Mouse (Mus musculus): ENCODE measurements around the gene Plppr2.

Plppr2 gene

DNA sequence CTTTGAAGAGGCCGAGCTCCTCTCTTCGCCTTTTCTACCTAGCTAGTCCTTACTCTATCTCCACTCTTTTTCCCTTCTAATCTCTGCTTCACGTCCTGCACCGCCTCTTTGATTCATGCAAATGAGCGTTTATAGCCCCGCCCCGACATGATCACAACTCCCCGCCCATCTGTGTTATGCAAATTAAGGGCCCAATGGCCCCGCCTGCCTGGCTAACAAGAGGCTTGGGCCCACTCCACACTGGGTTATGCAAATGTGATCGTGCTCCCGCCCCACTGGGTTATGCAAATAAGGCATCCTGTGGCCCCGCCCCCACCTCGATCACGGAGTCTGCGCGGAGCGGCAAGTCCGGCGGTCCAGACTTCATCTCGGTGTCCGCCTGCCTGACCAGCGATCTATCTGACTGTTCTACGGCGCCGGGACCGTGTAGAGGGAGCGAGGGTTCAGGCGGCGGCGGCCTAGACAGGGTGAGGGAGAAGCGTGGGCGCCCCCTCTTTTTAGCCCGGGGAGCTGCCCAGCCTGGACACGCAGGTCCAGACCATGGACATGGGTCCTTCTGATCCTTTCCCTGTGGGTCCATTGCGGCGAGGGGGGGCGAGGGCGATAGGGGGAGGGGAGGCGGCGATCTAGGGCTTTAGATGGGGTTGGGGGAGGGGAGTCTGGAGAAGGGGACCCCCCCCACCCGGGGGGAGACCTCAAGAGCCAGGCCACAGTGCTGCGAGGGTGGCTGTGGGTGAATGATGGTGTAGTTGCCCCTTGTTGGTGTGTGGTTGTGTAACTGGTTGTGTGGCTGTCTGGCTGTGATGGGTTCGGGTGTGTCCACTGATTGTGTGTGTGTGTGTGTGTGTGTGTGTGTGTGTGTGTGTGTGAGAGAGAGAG is at the start of gene Plppr2:
Gene Plppr2 (plus strand): TSS at position 342 of the 879 bp plus-strand sequence.
- peak; percentile 99 for DNase-seq (ENCODE audit: low read depth, low spot score)

DNA sequence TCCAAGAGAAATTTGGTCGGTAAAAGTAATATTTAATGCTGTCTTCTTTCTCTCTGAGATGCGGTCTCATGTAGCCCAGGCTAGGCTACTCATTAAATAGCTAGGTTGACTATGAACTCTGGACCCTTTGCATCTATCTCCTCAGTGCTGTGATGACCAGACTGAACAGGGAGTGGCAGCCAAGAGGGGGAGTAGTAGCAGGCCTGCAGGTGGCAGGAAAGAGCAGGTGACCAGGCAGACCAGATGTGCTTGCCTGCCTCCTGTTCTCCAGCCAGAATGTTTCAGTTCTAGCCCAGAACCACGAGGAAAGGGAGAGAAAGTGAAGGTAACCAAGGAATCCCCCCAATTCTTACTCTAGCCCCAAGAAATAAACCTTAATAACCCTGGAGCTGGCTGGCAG is 47.6 kb upstream of the Plppr2 start:
- DNase-seq (ENCODE audit: low read depth, low spot score): no peak

DNA sequence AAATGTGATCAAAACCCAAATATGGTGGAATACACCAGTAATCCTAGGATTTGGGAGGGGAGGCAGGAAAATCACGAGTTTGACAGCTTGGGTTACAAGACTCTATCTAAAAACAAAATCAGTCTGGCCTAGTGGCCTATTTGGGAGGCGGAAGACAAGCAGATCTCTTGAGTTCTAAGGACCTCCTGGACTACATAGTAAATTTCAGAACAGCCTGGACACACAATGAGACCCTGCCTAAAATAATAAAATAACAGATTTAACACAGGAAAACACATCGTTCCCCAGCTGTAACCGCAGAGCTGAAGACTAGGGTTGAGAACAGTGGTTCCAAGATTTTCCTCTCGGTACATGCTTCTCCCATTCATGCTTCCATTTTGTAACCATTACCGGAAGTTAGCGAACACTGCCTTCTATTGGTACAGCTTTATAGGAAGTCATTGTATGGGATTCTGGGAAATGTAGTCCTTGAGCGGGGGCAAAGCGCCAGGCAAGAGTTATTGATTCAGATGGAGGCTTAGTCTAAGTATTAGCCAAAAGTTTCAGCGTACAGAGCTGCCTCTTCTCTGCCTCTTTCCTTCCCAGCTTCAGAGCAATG is 35.5 kb upstream of the Plppr2 start:
- DNase-seq (ENCODE audit: low read depth, low spot score): peak; percentile 74

DNA sequence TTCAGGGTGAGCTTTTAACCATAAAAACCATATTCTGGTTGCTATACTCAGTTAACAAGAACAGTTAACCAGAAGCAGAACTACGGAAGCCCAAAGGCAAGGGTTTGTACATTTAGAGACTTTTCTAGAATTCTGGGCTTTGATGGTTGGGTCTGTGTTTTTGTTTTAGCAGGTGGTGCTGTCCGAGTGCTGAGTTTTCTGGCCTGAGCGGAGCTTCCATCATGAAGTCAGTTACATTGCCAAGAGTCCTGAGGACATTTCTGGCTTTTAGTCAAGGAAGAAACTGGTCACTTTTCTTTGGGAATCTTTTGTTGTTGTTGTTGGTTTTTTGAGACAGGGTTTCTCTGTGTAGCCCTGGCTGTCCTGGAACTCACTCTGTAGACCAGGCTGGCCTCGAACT is 32.8 kb upstream of the Plppr2 start:
- no peak for DNase-seq (ENCODE audit: low read depth, low spot score)

DNA sequence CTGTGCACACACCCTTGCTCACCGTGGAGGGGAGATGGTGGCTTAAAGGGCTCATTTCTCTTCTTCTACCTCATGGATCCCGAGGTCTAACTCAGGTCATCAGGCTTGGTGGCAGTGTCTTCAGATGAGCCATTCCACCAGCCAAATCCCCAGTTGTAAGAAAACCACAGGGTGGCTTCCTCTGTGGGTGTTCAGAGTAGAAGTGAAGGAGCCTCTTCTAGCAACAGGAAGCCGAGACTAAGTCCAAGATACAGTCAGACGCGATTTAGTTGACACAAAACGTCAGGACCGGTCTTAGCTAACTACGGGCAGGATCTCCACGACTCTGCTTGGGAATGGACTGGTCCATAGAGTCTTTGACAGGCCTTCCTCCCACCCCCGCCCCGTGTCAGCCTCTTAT is 28.6 kb upstream of the Plppr2 start:
- no peak for DNase-seq (ENCODE audit: low read depth, low spot score)

DNA sequence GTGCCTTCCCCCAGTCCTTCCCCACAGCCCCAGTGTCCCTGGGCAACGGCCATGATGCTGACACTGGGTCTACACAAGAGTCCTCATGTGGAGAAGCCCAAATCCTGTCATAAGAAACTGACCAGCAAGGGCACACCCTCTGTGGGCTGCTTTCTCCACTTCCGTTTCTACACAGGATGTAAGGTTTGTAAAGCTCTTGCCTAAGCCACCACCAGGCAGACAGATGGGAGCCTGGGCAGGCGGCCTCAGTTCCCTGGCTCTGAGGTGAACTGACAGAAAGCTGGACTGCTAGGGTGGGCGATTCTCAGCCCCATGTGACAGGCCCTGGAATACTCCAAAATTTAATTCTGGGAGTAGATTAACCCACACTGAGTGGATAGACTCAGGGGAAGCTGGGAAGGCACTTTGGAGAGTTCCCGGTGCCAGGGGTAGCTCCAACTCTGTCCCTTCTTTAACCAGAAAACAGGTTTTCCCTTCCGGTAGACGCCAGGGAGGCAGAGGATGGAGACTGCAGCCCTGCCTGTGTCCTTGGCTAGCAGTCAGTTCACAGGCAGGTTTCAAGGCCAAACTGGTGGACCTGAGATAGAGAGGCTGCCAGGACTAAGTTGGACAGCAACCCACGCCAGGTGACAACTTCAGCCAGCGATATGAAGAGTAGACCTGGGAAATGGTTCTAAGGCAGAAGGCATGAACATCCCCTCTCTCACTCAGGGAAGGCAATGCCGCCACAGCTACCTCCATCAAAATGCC is 27.2 kb upstream of the Plppr2 start:
- DNase-seq (ENCODE audit: low read depth, low spot score): no peak

DNA sequence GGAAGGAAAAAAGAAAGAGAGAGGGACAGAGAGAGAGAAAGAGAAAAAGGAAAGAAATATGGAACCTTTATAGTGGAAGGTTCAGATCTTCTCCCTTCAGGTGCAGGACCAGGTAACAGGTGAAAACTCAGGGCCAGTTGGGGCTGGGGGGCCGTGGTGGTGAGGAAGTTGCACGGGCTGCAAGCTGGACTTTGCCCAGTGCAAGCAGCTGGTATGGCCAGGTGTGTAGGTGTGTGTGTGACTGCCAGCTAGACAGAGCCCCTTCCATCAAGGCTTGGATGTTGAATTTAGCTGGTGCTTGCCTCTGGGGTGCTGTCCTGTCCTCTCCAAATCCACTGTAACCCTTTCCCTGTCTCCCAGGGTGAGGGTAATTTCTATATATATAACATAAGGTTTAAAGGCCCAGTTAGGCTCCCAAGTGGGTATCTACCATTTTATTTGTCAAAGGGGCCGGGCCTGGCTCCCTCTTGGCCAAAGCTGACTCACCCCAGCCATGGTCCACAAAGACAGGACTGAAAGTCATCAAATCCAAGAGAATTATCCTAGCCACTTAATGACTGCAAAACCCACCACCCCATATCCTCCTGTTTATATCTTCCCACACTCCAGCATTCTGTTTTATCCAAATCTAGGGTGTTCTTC is 19.9 kb upstream of the Plppr2 start:
- DNase-seq (ENCODE audit: low read depth, low spot score): no peak

DNA sequence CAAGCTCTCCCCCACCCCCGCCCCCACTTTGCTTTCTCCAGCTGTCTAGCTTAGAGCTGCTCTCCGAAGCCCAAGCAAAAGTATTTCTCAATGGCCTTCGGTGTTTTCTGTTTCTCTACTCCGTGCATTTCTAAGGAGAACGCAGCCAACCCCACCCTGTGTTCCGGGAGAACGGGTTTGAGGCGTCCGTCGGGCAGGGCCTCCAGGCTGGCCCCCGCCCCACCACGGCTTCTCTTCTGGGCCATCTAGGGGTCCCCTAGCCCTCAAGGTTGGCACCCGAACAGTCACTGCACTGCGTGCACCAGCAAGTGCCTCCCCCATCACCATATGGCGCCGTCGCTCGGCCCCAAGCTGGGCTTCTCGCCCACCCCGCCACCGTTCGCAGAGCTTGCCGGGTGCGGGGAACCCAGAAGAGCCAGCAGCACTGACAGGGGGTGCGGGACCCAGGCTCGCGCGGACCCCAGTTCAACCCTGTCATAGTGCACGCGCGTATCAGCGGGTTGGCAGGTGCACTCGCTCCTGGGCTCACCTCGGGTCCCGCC is 19.3 kb upstream of the Plppr2 start:
- no peak for DNase-seq (ENCODE audit: low read depth, low spot score)

DNA sequence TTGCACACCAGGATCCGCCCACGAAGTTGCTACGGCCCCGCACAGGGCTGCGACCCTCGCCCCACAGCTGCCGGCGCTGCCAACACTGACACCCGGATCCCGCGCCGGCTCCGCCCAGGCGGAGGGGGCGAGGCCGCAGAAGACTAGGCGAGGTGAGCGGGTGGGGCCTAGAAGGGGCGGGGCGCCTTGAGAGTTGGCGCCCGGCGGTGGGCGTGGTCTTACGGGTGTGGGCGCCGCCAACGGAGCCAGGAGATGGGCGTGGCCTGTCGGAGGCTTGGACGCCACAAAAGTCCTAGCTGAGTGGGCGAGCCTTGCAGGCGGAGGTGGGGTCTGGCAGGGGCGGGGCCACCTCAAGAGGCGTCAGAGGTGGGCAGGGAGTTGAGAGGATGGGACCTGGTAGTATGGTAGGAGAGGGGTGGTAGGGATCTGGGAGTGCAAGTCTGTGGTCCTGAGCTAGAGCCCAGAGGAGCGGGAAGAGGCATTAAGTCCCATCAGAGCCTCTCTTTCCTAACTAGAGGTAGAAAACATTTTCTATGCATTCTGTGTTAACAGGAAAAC is 18.7 kb upstream of the Plppr2 start, which contains the start of gene Rab3d:
Gene Rab3d (minus strand): TSS at position 158 of the 558 bp plus-strand sequence.
- DNase-seq (ENCODE audit: low read depth, low spot score): peak; percentile 99

DNA sequence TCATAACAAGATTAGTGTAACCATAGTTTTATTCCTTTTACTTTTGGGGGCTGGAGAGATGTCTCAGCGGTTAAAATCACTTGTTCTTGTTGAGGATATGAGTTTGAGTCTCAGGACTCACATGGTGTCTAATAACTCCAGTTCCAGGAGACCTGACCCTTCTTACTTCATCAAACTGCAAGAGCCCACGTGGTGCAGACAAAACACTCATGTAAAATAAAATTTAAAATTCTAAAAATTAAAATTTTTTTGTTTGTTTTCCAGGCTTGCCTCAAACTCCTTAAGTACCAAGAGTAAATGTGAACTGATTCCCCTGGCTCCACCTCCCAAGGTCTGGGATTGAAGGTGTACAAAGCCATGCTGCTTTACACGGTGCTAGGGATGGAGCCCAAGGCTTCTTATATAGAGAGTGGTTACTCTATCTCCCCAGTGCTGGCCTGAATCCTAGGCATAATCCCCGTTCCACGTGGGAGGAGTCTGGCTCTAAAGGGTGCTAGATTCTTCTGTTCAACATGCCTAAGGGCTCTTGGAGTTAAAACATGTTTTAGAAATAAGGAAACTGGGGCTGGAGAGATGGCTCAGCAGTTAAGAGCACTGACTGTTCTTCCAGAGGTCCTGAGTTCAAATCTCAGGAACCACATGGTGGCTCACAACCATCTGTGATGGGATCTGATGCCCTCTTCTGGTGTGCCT is 18.0 kb upstream of the Plppr2 start:
- no peak for DNase-seq (ENCODE audit: low read depth, low spot score)

DNA sequence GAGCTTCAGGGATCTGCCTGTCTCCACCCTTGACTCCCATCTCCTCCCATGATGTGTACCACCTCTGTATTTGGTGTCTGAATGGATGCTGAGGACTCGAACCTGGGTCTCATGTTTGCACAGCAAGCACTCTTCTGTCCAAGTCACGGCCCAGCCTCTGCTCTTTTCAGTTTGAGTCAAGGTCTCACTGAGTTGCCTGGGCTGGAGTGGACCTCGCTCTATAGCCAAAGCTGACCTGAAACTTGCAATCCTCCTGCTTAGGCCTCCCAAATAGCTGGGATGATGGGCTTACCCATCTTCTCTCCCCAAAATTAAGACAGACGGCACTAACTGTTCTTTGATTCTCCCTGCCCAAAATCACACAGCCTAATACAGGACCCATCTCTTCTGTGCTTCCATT is 13.8 kb upstream of the Plppr2 start:
- DNase-seq (ENCODE audit: low read depth, low spot score): no peak

DNA sequence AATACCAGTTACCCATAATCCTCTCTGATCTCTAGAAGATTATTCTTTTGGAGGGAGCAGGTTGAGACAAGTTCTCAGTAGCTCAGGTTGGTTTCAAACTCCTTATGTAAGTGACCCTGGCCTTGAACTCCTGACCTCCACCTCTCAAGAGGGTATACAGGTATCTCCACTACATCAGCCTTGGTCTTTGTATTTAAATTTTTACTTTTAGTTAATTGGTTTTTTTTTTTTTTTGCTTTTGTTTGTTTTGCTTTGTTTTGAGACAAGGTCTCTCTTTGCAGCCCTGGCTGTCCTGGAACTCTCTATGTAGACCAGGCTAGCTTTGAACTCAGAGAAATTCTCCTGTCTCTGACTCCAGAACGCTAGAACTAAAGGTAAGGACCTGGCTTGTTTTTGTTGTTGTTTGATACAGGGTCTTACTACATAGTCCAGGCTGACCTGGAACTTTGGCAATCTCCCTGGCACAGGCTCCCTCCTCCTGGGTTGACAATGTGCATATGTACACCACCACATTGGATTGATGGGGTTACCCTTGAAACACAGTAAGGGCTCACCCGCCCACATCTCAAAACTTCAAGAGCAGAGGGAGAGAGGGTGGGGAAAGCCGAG is 13.2 kb upstream of the Plppr2 start:
- no peak for DNase-seq (ENCODE audit: low read depth, low spot score)

DNA sequence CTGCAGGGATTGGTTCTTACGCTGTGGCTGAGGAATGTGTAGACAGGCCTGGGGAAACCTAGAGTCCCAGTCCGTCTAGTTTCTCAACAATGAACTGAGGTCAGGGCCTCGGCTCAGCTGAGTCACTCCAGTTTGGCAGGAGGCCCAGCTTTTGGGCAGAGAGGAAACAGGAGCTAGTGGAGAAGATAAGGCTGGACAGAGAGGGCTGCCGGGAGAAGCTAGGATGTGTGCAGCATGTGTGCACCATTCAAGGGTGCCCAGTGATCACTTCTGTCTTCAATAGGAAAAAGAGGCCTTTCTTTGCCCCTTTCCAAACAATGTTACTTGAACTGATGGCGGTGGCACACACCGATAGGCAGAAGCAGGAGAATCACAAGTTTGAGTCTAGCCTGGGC is 12.7 kb upstream of the Plppr2 start:
- DNase-seq (ENCODE audit: low read depth, low spot score): peak; percentile 60

DNA sequence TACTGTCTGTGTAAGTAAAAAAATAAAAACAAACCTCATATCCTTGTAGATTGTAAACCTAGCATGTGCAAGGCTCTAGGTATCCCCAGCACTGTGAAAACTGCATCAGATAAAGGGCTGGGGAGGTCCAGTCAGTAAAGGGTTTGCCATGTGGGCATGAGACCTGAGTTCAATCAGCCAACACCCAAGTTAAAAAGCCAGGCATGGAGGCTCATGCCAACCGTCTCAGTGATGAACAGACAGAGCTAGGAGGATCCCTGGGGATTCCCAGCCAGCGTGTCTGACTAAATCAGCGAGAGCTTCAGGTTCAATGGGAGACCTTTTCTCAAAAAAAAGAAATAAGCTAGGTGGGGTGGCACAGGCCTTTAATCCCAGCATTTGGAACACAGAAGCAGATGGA is 11.8 kb upstream of the Plppr2 start:
- DNase-seq (ENCODE audit: low read depth, low spot score): no peak

DNA sequence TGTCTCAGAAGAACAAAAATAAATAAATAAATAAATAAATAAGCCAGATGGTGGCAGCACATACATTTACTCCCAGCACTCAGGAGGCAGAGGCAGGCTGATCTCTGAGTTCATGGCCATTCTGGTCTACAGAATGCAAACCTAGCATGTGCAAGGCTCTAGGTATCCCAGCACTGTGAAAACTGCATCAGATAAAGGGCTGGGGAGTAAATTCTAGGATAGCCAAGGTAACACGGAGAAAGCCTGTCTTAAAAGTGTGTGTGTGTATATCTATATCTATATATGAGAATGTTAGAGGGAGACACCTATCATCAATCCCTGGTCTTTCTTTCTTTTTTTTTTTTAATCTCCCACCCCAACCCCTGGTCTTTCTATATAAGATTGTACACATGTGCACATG is 11.3 kb upstream of the Plppr2 start:
- no peak for DNase-seq (ENCODE audit: low read depth, low spot score)

DNA sequence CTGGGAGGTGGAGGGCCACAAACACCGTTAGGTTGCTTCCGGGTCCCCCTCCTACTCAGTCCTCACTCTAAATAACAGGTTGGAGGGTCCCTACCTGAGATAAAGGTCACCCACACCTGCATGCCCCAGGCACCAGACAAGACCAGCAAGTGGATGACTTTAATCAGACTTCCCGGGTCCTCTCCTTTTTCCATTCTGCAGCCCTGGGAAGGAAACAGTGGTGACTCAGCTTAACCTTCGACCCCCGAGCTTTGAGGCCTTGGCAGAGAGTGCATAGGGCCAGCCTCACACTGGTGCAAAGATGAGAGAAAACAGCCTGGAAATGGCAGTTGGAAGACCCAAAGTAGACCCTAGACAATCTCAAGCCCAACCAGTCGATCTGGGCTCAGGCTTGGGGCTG is 10.7 kb upstream of the Plppr2 start:
- DNase-seq (ENCODE audit: low read depth, low spot score): no peak

DNA sequence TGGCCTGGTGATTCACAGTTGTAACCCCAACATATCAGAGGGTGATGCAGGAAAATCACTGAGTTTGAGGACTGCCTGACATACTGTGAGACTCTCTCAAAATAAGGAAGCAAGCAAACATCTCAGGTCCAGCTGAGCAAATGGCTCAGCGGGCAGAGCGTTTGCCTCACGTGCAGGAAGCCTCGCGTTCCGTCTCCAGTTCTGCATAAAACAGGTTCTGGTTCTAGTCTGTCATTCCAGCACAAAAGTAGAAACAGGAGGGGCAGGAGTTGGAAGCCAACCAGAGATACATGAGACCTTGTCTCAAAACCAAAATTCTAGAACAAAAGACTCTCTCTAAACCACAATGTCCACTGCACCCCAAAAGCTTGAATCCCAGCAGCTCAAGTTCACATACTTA is 10.0 kb upstream of the Plppr2 start:
- no peak for DNase-seq (ENCODE audit: low read depth, low spot score)

DNA sequence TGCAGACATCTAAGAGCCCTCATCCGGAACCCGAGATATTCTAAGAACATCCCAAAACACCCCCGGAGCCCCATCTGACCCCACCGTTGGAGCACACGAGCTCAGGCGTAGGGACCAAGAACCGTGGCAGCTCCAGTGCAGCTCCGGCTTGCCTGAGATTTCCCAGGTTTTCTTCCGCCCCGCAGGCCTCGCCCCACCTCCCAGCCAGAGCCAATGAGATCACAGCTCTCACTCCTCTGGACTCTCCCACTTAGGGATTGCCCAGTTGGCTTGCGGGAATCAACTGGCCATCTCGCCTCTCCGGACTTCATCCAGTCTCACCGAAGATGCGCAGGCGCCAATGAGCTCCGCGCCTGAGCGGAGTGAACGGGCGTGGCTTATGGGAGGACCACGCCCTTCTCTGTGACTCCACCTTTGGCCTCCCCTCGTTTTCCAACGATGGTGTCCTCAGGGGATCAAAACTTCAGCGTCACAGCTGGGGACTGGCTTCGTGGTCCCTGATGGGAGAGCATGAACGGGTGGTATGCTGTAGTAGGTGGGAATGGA is 9.6 kb upstream of the Plppr2 start, which contains the start of the genes Ccdc159 and Tmem205:
Gene Ccdc159 (plus strand): TSS at position 264 of the 546 bp plus-strand sequence.
Gene Tmem205 (minus strand): TSS at position 349 of the 546 bp plus-strand sequence.
- DNase-seq (ENCODE audit: low read depth, low spot score): peak; percentile 99

DNA sequence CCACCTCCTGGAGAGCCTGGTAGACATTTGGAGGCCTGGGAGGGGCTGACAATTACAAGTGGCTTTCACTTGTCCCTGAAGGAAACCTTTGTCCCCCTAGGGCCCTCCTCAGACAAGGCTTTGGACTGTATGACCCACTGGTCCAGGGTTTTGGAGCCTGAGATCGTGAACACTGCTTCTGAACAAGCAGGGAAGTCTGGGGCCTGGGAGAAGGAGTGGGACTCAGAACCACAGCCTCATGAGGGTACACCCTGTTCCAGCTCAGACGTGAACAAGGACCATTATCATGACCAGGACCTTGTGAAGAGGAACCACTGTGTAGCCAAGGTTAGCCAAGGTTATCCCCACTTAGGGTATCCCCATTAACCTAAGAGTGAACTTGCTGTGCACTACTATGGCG is 7.6 kb upstream of the Plppr2 start:
- DNase-seq (ENCODE audit: low read depth, low spot score): no peak

DNA sequence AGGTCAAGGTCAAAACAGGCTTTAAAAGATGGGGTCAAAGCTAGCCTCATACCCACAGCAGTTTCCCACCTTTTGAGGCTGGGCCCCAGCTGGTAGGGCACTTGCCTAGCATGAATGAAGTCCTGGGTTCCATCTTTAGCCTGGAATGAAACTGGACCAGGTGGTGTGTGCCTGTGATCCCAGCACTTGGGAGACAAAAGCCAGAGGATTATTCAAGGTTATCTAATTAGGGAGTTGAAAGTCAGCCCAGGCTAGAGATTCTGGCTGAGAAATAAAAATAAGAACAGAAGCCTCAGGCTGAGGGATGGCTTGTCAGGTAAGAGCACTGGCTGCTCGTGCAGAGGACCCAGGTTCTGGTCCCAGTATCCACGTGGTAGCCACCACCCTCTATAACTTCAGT is 4.8 kb upstream of the Plppr2 start:
- DNase-seq (ENCODE audit: low read depth, low spot score): no peak

Data from ZHBTc4 (cell line).